Mouse (Mus musculus) liver, postnatal 0 days (tissue): ENCODE data around the gene Rab20.

ENCODE experiments used
- CTCF ChIP-seq: sonication (generic); IDR thresholded peaks from 2 replicates; pipeline ENCODE4 v1.5.1; 2016; ENCODE audit warnings: antibody characterized with exemption, low read depth
- EP300 ChIP-seq: IDR thresholded peaks from 2 replicates; pipeline ENCODE4 v1.6.1; 2016; ENCODE audit warnings: antibody characterized with exemption, low read depth, mild to moderate bottlenecking

DNA sequence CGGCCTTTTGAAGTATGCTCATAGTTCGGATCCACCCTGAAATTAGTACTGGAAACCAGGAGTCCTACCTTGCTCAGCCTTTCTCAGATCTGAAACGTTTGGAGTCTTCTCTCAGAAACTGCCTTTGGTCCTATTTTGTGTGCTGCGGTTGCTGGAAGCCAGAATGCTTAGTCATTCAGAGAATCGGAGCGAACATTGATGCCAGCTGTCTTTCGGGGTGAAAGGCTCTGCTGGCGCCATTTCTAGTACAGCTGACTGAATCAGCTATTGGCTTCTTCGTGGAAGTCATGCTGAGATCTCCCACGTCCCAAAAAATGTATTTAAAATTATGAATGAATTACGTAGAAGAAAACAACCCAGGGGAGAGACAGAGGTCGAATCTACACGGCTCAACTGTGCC is 60.7 kb downstream of the Rab20 start:
- TF ChIP-seq CTCF: no peak
- TF ChIP-seq EP300: no peak
